Mouse (Mus musculus) lung, adult 18-20 months (tissue): ENCODE data around the gene Tbck.
A peak's percentile ranks its signal among the peaks of the same experiment; 100 is the strongest.

Source experiments
- DNase-seq, 2 experiments: peaks; one replicate each; pipeline ENCODE4 v3.0.0; 2022; ENCODE audit warnings: mixed read lengths in 2 of 2

The Tbck gene

DNA sequence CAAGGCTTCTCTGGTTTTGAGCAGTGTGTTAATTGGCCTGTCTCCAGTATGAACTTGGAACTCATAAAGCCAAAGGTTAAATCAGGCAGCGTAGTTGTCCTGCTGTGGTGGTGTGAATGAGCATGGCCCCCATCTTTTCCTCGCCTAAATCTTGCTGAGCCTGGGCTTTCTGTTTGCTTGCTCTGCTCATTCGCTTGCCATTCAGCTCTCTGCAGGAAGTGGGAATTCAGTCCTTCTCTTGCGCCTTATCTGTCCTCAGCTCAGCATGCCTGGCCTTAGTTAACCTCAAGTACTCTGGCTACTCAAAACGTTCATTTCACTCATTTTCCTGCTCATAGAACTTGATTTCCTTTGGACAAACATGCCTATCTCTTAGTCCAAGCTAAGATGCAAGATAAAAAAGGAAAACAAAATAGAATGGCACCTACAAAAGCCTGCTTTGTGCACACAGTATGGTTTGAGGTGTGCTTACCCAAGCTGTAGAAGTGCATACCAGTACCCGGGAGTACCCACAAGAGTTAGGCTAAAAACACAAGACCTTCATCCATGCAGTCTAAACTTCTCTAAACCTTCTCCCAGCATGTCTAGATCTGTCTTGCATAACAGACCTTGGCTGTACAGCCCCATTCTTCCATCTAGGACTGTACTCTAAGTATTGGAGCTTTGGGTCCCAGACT, 151.3 kb downstream of the Tbck start:
- DNase-seq: peak in 1 of 2 experiments; percentile 13

DNA sequence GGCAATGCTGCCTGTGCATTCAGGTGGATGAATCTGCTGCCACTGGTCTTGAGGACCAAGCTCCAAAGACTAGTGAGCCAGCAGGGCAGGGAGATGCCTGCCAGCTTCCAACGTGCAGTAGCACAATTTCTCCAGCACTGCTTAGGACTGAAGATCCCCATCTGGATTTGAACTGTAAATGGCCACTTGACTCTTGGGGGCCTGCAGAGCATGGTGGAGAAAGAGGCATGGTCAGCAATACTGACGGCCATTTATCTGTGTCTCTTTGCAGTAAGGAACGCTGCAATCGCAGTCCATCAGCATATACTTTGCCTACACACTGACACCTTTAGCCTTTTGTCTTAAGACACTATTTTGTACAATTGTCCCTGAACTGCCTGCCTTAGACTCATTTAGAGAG, 153.2 kb downstream of the Tbck start:
- DNase-seq: no peak

DNA sequence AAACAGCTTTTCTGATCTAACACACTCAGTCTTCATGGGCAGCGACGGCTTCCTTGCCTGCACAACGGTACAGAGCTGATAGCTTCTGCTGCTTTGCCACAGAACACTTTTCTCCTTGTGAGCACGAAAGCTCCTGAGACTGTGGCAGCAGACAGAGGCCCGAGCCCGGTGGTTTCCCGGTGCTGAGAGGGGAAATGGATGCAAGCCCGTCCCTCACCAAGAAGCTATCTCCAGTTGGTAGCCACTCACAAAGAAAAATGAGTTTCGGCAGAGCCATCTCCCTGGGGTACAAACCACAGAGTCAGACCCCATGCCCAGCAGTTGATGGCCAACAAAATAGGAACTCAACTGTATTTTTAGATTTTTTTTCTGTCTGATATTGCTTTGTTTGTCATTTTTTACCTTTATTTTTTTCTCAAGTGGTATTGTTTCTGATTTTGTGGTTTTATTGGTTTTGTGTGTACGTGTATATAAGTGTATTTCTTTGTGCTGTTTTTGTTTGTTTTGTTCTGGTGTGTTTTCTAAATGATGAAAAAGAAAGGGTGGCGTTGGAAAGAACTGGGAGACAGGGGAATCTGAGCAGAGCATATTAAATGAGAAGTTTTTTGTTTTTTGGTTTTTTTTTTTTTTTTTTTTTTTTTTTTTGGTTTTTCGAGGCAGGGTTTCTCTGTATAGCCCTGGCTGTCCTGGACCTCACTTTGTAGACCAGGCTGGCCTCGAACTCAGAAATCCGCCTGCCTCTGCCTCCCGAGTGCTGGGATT, 154.9 kb downstream of the Tbck start:
- DNase-seq: no peak

DNA sequence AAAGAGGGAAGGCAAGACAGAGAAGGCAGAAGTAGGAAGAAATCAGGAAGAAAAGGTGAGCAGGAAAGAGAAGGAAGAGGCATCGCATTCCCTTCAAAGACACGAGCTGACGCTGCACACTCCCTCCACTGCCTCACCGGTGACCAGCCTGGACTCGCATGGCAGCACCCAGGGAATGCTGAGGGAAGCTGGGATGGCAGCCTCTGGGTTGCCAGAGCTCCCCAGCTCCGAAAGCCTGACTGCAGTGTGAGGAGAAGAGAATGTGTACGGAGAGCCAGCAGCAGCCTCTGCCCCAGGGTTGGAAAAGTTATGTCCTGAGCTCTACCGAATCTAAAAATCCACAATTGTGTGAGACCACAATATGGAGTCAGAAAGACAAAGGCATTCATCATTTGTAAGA, 155.6 kb downstream of the Tbck start:
- no peak for DNase-seq

DNA sequence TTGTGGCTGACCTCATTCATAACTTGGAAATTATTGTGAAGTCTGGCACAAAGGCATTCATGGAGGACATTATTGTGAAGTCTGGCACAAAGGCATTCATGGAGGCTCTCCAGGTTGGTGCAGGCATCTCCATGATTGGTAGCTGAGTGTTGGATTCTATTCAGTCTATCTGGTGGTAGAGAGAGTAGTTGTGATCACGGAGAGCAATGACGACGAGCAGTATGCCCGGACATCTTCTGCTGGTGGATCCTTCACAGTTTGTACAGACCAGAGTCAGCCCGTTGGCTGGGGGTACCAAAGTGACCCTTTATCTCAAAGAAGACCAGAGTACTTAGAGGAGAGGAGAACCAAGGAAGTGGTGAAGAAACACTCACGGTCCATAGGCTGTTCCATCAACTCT, 158.7 kb downstream of the Tbck start:
- no peak for DNase-seq

DNA sequence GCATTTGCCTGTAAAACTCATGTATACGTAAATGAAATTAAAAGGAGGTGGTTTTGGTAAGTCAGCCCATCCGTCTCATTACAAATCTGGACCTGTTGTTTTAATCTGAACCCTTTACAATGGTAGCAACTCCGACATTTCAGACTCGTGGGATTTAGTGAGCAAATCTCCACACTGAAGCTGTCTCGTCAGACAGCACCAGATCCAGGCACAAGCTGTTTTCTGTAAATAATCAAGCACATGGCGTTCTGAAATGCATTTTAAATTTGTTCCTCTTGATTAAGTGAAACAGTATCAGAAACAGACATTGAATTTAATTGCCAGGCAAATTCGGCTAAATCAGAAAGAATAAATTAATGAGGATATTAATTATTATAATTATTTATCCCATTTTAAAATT, 165.7 kb downstream of the Tbck start:
- DNase-seq: no peak

DNA sequence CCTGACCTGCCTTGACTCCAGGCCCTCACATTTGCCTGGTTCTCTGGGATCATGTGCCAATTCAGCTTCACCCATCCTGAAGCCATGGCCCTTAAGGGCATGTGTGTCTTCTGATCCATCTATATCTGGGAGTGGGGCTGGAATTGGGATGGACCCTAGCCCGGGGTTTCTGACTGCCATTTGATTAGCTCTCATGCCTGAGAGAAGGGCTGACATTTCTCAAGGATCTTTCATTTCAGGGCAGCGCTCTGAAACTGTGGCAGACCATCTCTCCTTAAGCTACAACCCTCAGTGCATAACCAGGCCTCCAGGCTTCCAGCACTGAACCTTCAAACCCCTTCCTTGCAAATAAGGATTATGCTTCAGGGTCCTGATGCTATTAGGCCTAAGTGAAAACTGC, 166.5 kb downstream of the Tbck start:
- no peak for DNase-seq

DNA sequence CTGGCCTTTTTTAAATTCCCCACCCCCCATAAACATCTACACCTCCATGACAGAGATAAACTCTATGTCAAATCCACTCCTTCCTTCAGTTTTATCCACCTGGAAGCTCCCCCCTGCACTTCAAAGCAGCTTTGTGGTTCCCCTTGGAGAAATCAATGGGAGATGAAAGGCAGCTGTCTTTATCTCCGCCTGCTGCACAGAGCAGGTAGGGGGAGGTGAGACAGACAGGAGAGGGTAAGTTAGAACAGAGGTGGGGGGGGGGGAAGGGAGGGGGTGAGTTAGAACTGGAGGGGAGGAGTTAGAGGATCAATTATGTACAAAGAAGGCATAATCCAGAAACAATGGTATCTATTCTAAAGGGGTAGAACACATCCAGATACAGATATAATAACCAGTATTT, 167.5 kb downstream of the Tbck start:
- no peak for DNase-seq

DNA sequence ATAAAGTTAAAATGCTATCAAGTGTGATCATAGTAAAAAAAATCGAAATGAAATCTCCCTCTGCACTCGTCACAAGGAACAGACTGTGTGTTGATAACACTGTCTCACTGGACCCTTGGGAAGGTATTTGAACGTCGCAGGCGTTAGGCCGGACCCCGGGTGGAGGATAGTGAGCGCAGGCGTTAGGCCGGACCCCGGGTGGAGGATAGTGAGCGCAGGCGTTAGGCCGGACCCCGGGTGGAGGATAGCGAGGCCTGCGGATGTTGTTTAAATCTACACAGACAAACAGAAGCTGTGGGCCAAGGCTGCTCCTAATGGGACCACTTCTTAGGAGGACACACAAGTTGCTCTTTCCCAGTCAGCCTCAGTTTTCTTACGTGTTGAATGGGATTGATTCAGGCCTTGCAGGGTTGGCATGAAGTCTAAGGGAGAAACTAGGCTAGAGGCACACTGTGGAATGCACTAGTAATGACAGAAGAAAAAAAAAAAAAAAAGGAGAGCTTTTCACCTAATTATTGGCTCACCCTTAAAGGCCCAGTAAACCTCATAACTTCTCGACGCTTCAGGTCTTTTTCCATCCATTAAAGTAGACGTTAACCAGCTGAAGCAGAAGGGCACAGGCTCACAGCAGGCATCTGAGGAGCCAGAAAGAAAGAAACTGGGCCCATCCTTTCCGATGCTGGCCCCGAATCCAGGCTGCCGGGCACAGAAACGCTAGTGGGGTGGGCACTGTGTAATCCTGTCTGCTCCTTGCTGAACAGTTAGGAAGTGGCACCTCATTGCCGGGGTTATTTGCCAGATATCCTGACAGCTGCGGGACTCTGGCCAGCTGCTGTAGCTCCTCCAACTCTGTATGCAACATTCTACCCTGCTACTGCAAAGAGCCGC, 168.1 kb downstream of the Tbck start:
- peak; percentile 33 to 49 for DNase-seq

DNA sequence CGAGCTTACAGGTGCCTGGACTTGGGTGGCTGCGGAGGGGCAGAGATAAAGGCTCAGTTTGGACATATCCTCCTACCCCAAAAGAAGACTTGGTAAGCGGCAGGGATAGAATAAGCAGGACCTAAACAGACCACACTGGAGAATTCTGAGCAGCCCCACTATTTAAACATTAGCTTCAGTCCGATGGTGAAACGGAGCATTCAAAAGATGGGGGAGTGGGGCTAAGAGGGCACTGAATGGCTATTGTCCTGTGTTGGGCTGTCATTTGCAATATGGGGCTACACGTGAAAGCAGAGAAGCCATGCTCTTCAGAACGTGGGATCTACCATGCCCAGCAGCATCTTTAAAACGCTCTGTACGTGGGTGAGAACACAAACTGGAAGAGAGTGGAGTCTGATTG, 170.3 kb downstream of the Tbck start:
- no peak for DNase-seq

DNA sequence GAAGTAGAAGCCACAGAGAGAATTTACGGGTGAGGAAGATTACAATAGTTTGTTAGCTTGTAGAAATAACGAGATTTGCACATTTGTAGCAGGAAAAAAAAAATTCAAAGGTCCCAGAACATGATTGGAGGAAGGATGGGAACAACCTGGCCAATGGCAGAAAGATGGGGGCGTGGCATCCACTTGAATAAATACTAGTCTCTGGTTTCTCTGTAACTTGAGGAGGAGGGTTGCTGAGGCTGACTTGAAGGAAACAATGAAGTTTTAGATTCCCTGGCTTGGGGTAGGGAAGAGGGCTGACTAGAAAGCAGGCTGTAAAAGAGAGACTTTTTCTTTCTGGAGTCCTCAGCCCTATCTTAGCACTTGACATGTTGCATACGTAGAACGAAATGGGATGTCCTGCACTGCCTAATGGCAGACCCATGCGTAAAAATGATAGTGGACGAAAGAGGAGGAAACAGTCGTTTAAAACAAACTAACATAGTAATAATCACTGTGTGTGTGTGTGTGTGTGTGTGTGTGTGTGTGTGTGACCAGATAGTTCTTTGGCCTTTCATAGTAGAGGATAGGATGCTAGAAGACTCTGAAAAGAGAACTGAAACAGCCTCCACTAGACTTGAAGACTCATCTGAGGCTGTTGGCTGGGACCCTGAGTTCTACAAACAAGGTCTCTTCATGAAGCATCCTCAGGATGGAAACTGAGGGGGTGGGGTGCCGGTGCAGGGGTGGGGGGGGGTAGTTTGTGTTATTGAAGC, 171.7 kb downstream of the Tbck start:
- DNase-seq: peak in 1 of 2 experiments; percentile 33

DNA sequence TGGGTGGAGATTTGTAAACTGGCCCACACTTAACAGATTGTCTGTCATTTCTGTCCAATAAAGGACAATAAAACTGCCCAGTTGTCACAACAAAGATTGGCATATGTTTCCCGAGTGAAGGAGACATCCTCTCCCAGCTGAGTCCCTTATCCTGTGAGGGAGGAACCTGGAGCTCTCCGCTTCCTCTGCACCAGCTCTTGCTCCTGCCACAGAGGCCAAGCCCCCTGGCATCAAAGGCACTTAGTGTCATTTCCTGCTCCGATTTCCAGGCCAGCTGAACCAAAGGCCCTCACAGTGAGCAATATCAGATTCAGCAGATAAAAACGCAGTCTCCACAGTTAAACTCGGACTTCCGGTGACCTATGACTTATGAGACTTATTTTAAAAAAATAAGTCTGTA, 172.7 kb downstream of the Tbck start:
- DNase-seq: no peak

DNA sequence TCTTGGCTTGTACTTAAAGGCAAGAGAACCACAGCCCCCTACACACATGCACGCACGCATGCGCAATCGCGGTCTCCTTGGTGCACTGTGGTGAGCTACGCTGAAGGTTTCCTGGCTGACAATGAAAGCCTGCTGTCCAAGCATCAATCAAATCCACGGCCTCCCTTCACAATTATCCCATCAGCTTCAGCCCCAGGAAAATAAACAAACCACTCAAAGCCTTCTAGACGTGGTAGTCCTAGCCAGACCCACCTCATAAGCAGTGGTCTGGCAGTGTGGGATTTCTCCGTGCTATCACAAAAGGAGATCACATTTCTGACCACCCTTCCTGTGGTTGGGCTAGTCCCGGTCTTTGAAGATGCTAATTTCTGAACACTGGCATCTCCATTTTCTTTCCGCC, 174.9 kb downstream of the Tbck start:
- no peak for DNase-seq

DNA sequence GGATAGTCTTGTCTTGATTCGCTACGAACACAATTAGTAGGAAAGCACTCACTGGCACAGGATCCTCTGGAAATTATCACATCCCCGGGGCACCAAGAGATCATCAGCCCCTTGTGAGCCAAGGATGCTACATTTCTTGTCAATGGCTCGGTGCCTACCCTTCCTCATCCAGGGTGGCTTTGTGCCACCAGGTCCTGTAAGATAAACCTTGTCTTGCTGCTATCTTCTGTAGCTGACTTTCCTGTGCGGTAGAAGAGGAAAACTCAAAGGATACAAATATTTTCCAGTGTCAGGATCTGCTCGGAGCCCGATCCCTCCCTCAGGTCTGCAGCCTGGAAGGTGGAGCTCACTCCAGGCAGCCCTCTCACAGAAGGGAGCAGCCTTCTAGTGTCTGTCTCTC, 175.6 kb downstream of the Tbck start:
- no peak for DNase-seq

DNA sequence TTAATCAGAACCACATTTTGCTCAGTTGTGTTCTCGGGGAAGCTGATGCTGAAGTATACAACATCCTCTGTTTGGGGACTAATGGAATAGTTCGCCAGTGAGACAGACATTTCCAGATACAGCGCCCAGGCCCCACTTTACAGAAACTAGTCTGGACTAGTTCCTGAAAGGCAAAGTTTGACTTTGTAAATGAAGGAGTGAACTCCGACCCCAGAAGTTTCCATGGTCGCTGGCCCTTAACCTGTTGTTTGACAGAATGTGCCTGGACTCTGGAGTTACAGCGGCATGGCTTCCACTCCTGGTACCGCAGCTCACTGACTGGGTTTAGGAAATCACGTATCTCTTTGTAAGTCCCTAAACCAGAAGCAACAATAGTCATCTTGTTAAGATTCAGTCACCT, 176.9 kb downstream of the Tbck start:
- DNase-seq: no peak

DNA sequence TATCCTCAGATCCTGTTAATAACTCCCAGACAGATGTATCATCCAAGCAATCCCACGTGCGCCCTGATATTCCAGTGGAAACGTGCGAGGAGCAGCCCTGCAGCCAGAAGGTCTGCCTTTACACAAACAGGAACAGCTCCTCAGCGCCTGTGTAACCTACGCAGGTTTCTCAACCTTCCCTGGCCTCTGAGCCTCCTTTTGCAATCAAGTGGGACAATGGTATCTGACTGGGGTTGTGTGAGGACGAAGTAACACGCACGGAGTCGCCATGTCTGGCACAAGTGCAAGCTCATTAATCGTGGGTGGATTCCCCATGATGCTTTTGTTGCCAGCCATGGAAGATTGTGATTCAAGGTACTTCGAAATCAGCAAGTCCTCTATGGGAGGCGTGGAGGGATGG, 179.9 kb downstream of the Tbck start:
- DNase-seq: no peak

DNA sequence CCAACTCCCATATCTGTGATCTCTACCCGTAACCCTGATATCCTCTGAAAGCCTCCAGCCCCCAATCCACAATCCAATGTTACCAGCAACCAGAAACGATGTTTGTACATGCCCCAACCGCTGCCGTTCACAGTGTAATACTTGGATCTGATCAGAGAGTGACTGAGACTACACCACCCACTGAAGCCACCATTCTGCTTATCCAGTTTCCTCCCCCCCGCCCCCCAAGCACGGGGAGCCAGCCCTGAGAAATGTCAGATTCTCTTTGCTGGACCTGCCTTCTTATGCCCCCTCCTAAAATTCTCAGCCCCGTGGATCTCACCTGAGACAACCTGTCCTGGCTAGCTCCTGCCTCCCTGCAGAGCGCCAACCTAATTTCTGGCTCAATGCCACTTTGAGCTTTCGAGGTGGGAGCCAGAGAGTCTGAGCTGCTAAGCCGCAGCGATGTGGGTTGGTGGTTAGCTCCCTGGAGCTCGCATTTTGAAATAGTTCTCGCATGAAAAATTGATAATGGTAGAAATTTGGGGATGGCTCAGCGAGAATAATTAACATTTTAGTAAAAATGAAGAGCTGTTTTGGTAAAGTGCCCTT, 180.5 kb downstream of the Tbck start:
- no peak for DNase-seq

DNA sequence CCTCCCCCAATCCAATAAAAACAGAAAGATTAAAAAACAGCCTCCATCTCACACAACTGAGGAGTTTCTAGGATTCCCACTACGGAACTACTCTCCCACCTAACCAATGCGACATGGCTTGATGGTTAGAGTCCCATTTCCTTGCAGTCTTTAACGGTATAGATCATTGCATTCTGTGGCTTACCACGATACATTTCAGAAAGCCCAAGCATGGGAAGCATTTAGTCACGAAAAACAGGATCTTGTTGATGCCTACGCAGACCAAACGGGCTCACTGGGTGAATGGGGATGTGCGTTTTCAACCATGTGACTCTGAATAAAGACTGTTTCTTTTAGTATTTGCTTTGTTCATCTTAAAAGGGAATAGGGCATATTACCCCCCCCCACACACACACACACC, 181.0 kb downstream of the Tbck start:
- DNase-seq: no peak

DNA sequence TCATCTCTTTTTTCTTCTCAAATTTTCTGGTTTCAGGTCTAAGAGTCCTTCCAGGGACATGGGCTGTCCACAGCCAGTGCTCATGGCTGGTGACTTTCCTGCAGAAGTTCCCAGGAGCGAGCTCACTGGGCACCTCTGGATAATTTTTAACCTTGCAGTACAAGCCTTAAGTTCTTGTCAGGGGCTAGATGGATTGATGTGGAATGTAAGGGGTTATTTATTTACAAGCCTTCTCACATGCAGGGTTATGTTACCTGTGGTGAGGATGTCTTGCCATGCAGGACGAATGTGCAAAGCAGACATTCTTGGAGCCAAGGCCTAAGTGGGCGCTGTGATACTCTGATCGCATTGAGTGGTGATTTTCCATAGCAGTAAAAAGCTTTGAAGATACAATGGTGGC, 181.7 kb downstream of the Tbck start:
- no peak for DNase-seq

DNA sequence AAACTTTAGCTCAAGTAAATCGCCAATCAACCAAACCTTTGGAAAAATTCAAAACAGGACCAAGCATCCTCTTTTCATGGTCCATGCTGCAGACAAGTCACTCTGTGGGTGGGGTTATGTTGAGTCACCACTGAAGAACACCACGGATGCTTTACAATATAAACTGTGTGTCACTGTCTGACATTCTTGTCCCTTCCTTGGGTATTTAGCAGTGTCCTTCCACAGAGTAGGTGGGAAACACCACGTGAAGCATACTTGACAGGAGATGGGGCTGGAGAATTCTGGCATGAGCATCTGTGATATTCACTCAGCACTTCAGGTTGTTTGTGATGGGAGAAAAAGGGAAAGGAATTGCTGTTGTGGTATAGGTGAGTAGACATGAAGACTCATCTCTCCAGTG, 183.0 kb downstream of the Tbck start:
- DNase-seq: no peak

DNA sequence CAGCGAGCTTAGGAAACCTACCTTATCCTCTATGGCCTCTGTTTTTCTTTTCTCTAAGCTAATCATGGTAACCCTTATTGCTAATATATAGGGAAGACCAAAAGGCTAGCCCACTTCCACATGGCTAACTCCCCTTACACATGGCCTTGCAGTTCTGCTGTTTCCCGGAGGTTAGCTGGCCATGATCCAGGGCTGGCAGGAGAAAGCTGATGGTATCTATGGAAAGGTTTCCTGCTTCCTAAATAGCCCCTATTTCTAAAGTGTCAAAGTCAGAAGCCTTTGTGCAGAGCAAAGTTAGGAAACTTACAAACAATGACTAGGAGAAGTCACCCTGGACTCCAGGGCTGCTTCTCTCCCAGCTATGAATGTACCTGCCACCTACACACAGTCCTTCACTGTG, 184.9 kb downstream of the Tbck start:
- peak in 1 of 2 experiments; percentile 24 for DNase-seq

DNA sequence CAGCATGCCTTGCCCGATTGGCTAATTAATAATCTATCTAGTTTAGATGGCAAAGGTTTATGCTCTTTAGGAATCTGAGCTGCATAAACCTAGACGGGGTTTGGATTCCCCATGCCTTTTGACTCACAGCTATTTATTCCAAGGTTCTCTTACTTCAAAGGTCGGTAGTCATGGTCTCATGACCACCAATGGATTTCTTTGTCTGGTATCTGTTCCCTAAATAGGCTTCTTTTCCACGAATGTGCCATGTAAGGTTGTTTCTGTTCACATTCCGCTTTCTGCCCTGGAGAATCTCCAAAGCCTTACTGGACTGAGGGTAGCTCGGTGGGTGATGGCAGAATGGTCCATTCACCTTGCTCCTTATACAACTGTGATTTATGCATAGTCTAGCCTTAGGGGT, 186.1 kb downstream of the Tbck start:
- no peak for DNase-seq
